Mouse (Mus musculus): Measurements from ENCODE around the gene 4933434E20Rik.

DNA sequence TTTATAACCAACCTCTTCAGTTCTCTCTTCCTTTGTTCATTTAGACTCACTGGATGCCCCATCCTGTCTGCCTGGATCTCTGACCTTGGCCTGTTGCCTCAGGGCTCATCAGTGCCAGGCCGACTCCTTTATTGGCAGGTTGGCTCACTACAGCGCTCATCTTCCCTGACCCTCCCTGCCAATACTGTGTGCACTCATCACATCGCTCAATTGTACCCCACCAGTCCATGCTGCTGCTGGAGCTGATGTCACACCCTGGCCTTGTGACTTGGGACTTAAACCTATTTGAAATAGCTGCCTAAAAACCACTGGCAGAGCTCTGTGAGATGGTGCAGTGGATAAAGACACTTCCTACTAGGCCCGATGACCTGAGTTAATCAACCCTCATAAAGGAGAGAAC is 16.4 kb downstream of the 4933434E20Rik start:
- TF ChIP-seq POLR2A (IDR thresholded peaks at IDR 0.05; ENCODE audit: insufficient read depth, low read length) (no peak), CTCF (IDR thresholded peaks at IDR 0.05; ENCODE audit: low read depth, low read length) (no peak), EP300 (IDR thresholded peaks at IDR 0.05; ENCODE audit: insufficient read depth, low read depth, low read length) (no peak)

Data from ES-Bruce4 (cell line).